Mouse (Mus musculus): ENCODE data around the gene Dock4. TPM values are rescaled to one million over a fixed set of nuclear protein-coding genes. Genes with fewer than 3 reads are reported as not detected.

Dock4 gene
- total RNA-seq, 2 experiments from 2014 or later, result 86.1 to 86.3 TPM

GRCm38 (mm10) chr12:40794066-40794465, 348.3 kb downstream of the Dock4 start:
- intact Hi-C loops (cut with DNase I), result loop anchor here (10.0 kb wide), 1 partner anchor 349 kb away; the partner anchor contains the start of genes Dock4 and Zfp277

DNA sequence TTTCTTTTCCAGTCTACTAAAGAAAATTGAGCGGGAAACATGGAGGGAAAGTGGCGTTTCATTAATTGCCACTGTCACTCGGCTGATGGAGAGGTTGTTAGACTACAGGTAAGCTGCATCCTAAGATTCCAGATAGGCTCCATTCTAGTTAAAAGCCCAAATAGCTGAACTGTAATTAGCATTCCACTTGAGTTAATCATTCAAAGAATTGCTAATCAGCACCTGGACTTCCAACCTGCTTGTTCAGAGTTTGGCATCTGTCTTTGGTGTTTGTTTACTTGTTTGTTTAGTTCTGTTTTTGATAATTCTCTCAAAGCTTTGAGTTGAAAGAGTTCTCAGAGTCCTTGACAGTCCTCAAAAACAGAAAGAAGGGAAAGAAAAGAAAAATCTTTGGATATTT, 349.0 kb downstream of the Dock4 start:
- intact Hi-C loops (cut with DNase I), result loop anchor here (10.0 kb wide), 1 partner anchor 350 kb away; the partner anchor contains the start of genes Dock4 and Zfp277
- DNase-seq (ENCODE audit: low spot score in 2 of 2), result no peak

More at GRCm38 (mm10) chr12:40794066-40794465, 348.3 kb downstream of the Dock4 start:
- DNase-seq (ENCODE audit: low spot score in 2 of 2), result peak; percentile 22 to 47

DNA sequence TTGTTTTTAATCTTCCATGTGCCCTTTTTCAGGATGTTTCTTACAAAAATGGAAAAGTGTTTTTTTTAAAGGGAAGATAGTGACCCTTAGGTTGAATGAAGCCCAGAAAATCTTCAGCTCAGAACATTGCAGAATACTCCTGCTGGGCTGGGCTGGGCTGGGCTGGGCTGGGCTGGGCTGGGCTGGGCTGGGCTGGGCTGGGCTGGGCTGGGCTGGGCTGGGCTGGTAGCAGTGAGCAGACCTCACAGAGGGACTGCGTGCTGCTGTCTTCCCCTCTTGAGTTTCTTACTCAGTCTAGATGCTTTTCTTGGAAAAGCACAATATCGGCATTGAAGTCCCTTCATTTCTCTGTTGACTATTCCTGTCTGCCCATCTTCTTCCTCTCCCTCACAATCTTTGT, 350.0 kb downstream of the Dock4 start:
- intact Hi-C loops (cut with DNase I), result loop anchor here (10.0 kb wide), 1 partner anchor 351 kb away; the partner anchor contains the start of genes Dock4 and Zfp277
- no peak for DNase-seq (ENCODE audit: low spot score in 2 of 2)

GRCm38 (mm10) chr12:40796813-40797491, 351.2 kb downstream of the Dock4 start:
- intact Hi-C loops (cut with DNase I), result loop anchor here (10.0 kb wide), 1 partner anchor 352 kb away; the partner anchor contains the start of genes Dock4 and Zfp277
- DNase-seq (ENCODE audit: low spot score in 2 of 2), result no peak

- no peak for DNase-seq (ENCODE audit: low spot score in 2 of 2)
- intact Hi-C loops (cut with DNase I), result loop anchor here (10.0 kb wide), 1 partner anchor 353 kb away; the partner anchor contains the start of genes Dock4 and Zfp277
Measured at GRCm38 (mm10) chr12:40797561-40798343, 352.0 kb downstream of the Dock4 start.

DNA sequence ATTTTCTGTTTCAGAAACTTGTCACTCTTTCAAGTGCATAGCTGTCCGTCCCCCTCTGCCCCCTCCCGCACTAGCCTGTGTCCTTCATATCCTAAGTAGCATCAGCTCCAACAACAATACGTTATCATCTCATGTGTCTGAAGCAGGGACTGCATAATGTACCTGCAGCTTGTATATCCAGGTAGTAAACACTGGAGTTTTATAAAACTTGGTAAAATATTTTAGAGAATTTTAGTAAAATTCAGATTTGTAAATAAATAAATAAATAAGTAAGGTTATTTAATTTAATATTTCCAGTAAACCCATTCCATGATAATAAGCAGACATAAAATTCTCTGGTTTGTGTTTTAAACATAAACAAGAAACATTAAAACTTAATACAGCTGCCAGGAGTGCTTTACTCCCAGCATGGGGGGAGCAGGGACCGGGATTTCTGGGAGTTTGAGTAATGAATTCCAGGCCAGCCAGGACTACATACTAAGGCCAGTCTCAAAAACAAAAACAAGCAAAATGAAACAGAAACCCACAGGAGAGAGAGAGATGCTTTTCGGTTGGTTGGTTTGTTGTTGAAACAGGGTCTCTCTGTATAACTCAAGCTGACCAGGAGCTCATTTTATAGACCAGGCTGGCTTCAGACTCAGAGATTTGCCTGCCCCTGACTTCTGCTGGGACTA, 352.7 kb downstream of the Dock4 start:
- DNase-seq (ENCODE audit: low spot score in 2 of 2), result no peak
- intact Hi-C loops (cut with DNase I), result loop anchor here (10.0 kb wide), 1 partner anchor 354 kb away; the partner anchor contains the start of genes Dock4 and Zfp277

- intact Hi-C loops (cut with DNase I), result no loop called here
- no peak for DNase-seq (ENCODE audit: low spot score in 2 of 2)
Measured at GRCm38 (mm10) chr12:40801456-40801855, 355.7 kb downstream of the Dock4 start.

DNA sequence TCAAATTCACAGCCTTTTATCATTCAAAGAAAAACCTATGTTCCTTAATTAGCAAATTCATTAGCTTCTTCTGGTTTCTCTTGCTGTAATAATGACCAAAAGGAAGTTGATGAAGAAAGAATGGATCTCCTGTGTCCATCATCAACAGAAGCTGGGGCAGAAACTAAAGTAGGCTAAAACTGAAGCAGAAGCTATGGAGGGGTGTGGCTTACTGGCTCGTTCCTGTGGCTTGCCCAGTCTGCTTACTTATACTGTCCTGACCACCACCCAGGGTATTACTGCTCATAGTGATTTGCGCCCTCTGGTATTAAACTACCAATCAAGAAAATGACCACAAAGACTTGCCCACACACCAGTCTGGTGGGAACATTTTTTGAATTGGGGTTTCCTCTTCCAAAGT, 359.5 kb downstream of the Dock4 start:
- no peak for DNase-seq (ENCODE audit: low spot score in 2 of 2)
- intact Hi-C loops (cut with DNase I), result no loop called here

GRCm38 (mm10) chr12:40807916-40808315, 362.2 kb downstream of the Dock4 start:
- DNase-seq (ENCODE audit: low spot score in 2 of 2), result no peak
- intact Hi-C loops (cut with DNase I), result no loop called here

GRCm38 (mm10) chr12:40813474-40813873, 367.7 kb downstream of the Dock4 start:
- intact Hi-C loops (cut with DNase I), result no loop called here
- DNase-seq (ENCODE audit: low spot score in 2 of 2), result no peak

GRCm38 (mm10) chr12:40814659-40815363, 369.1 kb downstream of the Dock4 start:
- DNase-seq (ENCODE audit: low spot score in 2 of 2), result peak in 1 of 2 experiments; percentile 38
- intact Hi-C loops (cut with DNase I), result loop anchor here (5.0 kb wide), 2 partner anchors 83 to 558 kb away; no protein-coding TSS in a partner anchor

- intact Hi-C loops (cut with DNase I), result loop anchor here (5.0 kb wide), 2 partner anchors 86 to 561 kb away; no protein-coding TSS in a partner anchor
- DNase-seq (ENCODE audit: low spot score in 2 of 2), result no peak
Measured at GRCm38 (mm10) chr12:40818046-40818708, 372.4 kb downstream of the Dock4 start.

DNA sequence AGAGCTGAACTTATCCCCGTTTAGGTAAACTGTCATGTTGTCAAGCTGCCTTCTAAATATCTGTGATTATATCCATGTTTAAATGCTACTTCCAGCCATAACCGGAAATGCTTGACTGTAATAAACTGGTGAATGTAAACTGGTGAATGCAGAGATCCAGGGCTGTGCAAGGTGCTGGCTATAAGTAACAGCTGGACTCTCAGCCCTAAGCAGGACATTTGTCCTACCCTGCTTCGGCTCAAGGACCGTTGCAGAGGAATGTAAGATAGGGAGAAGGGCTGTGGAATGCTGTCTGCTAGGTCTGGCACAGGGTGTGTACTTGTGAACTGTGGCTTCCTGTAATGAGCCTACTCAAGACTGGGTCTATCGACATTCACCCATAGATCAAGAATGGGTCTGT, 377.9 kb downstream of the Dock4 start:
- DNase-seq (ENCODE audit: low spot score in 2 of 2), result no peak
- intact Hi-C loops (cut with DNase I), result no loop called here

DNA sequence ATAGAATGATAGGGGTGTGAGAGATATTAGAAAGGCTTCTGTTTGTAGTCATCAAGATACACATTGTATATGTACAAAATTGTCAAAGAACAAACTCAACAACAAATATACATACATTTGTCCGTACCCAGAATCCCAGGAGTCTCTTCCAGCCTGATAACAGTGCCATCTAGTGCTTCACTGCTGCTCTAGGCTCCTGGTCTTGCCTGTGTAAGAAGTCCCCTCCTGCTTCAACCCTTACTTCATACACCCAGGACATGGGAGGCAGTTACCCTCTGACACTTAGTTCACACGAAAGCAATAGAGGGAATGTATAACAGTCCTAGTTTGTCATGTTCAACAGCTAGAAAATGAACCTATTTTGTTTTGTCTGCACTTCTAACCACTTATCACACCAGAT, 378.5 kb downstream of the Dock4 start:
- DNase-seq (ENCODE audit: low spot score in 2 of 2), result peak in 1 of 2 experiments; percentile 30
- intact Hi-C loops (cut with DNase I), result no loop called here

- DNase-seq (ENCODE audit: low spot score in 2 of 2), result no peak
- intact Hi-C loops (cut with DNase I), result no loop called here
Measured at GRCm38 (mm10) chr12:40825935-40826460, 380.2 kb downstream of the Dock4 start.

DNA sequence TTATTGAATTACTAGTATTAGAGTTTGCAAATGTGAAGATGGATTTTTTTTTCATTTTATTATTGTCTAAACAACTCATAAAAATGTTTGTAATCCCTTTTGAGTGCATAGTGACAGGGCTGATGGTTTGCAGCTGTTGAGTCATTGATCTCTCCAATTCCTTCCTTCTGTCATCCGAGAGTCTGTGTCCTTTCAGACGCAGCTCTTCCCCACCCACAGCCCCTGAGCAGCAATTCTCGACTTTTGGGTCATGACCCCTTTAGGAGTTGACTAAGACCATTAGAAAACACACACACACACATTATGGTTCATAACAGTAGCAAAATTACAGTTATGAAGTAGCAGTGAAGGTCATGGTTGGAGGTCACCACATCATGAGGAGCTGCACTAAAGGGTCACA, 380.7 kb downstream of the Dock4 start:
- intact Hi-C loops (cut with DNase I), result no loop called here
- no peak for DNase-seq (ENCODE audit: low spot score in 2 of 2)

DNA sequence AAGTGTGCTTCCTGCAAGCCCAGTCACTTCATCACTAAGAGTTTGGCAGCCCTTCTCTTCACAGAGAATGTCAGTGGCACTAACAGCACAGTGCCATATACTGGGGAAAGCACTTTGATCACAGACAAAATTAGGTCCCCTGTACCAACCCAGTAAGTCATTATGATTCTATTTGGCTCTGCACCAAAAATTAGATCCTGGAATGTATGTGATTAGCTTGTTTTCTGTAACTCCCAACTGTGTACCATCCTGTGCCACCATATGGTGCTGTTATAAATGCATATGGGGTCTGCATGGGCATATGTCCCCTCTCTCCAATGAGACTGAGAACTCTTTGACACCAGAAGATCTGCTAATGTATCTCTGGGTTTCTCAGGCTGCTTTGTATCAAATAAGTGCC, 382.3 kb downstream of the Dock4 start:
- no peak for DNase-seq (ENCODE audit: low spot score in 2 of 2)
- intact Hi-C loops (cut with DNase I), result no loop called here

DNA sequence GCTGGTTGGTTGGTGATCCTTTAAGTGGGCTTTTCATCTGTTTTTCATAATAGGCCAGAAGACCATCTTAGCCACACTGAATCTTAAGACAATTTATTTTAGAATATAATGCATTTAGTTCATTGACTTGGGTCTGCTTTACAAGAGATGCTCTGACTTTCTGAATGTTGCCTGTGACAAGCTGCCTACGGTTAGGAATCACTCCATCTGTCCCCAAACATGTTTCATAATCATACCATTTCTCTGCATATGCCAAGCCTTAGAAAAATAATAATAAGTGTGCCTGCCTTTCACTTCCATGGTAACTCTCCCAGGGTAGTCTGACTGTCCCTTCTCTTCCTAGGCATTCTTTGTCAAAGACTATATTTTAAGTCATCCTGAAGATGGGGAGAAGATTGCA, 383.5 kb downstream of the Dock4 start:
- intact Hi-C loops (cut with DNase I), result no loop called here
- no peak for DNase-seq (ENCODE audit: low spot score in 2 of 2)

Measured in left cerebral cortex, postnatal 14 days (tissue).